Mouse (Mus musculus): ENCODE results near the gene Fgf2. TPM values are rescaled to one million over a fixed set of nuclear protein-coding genes. Genes with fewer than 3 reads are reported as not detected.
A peak's percentile ranks its signal among the peaks of the same experiment; 100 is the strongest.

Gene Fgf2
- total and polyA plus RNA-seq, 2 experiments from 2014 or later = 0.57 to 1.9 TPM

- Histone ChIP-seq H3K4me1 (ENCODE audit: insufficient read depth, low read length) (peaks cover 4% of the 10 kb centered on the region; the same call in 1 of the 2 replicates), H3K4me2 (ENCODE audit: low read depth, low read length, poor library complexity, severe bottlenecking) (peak overlapping the region; percentile 79), H3K4me3 (ENCODE audit: low read depth, low read length) (peak overlapping the region; percentile 67), H3K27me3 (ENCODE audit: insufficient read depth, low read length) (no peaks in the 10 kb centered on the region), H3K9ac (replicated peaks; ENCODE audit: low read length, poor library complexity, severe bottlenecking) (peak overlapping the region; percentile 51), H3K27ac (ENCODE audit: low read depth, low read length) (peak overlapping the region; percentile 89), H3K36me3 (ENCODE audit: insufficient read depth, low read length) (0 out of 2 replicates have a peak, but pooled peaks cover 4% of the 10 kb centered on the region), H3K9me3 (ENCODE audit: low read length) (no peaks in the 10 kb centered on the region)
- DNase-seq (ENCODE audit: low spot score) (peak; percentile 17), ATAC-seq (ENCODE audit: low FRiP score) (no peak)
- 0% methylated on average over 24 of the region's 24 CpGs for WGBS
- TF ChIP-seq CTCF (IDR thresholded peaks at IDR 0.05) = no peak
These were observed 72.5 kb downstream of the Fgf2 start for GRCm38 (mm10) chr3:37420641-37421040.

- Histone ChIP-seq H3K4me1 (ENCODE audit: insufficient read depth, low read length) (peaks cover 4% of the 10 kb centered on the region; the same call in 1 of the 2 replicates), H3K27me3 (ENCODE audit: insufficient read depth, low read length) (no peaks in the 10 kb centered on the region), H3K27ac (ENCODE audit: low read depth, low read length) (no peak overlapping the region), H3K36me3 (ENCODE audit: insufficient read depth, low read length) (peaks cover 7% of the 10 kb centered on the region; the same call in 1 of the 2 replicates), H3K9me3 (ENCODE audit: low read length) (no peaks in the 10 kb centered on the region), H3K9ac (replicated peaks; ENCODE audit: low read length, poor library complexity, severe bottlenecking) (peak overlapping the region; percentile 51; the same call in 1 of the 2 replicates), H3K4me2 (ENCODE audit: low read depth, low read length, poor library complexity, severe bottlenecking) (peak overlapping the region; percentile 79), H3K4me3 (ENCODE audit: low read depth, low read length) (peak overlapping the region; percentile 67)
- ATAC-seq (ENCODE audit: low FRiP score) (no peak), DNase-seq (ENCODE audit: low spot score) (no peak)
- TF ChIP-seq CTCF (IDR thresholded peaks at IDR 0.05) = no peak
- 7% methylated on average over 3 of the region's 3 CpGs for WGBS
These were observed 73.0 kb downstream of the Fgf2 start for GRCm38 (mm10) chr3:37421179-37421578.

GRCm38 (mm10) chr3:37426069-37426468 lies 77.9 kb downstream of the Fgf2 start:
- Histone ChIP-seq H3K36me3 (ENCODE audit: insufficient read depth, low read length) (peaks cover 17% of the 10 kb centered on the region; the same call in 1 of the 2 replicates), H3K27me3 (ENCODE audit: insufficient read depth, low read length) (no peaks in the 10 kb centered on the region), H3K27ac (ENCODE audit: low read depth, low read length) (no peak overlapping the region), H3K4me1 (ENCODE audit: insufficient read depth, low read length) (peaks cover 4% of the 10 kb centered on the region; the same call in 1 of the 2 replicates), H3K9ac (replicated peaks; ENCODE audit: low read length, poor library complexity, severe bottlenecking) (no peak overlapping the region), H3K9me3 (ENCODE audit: low read length) (no peaks in the 10 kb centered on the region), H3K4me3 (ENCODE audit: low read depth, low read length) (no peak overlapping the region), H3K4me2 (ENCODE audit: low read depth, low read length, poor library complexity, severe bottlenecking) (no peak overlapping the region)
- DNase-seq (ENCODE audit: low spot score) (no peak), ATAC-seq (ENCODE audit: low FRiP score) (no peak)
- TF ChIP-seq CTCF (IDR thresholded peaks at IDR 0.05) = no peak
- WGBS = 100% methylated on average over 3 of the region's 3 CpGs

- DNase-seq (ENCODE audit: low spot score) (no peak), ATAC-seq (ENCODE audit: low FRiP score) (no peak)
- Histone ChIP-seq H3K9me3 (ENCODE audit: low read length) (no peaks in the 10 kb centered on the region), H3K27ac (ENCODE audit: low read depth, low read length) (no peak overlapping the region), H3K4me3 (ENCODE audit: low read depth, low read length) (no peak overlapping the region), H3K9ac (replicated peaks; ENCODE audit: low read length, poor library complexity, severe bottlenecking) (no peak overlapping the region), H3K4me2 (ENCODE audit: low read depth, low read length, poor library complexity, severe bottlenecking) (no peak overlapping the region), H3K36me3 (ENCODE audit: insufficient read depth, low read length) (peaks cover 19% of the 10 kb centered on the region), H3K4me1 (ENCODE audit: insufficient read depth, low read length) (no peaks in the 10 kb centered on the region), H3K27me3 (ENCODE audit: insufficient read depth, low read length) (no peaks in the 10 kb centered on the region)
- TF ChIP-seq CTCF (IDR thresholded peaks at IDR 0.05) = no peak
These were observed 82.2 kb downstream of the Fgf2 start for GRCm38 (mm10) chr3:37430359-37430758.

- WGBS = 85% methylated on average over 1 of the region's 1 CpGs
- H3K27ac ChIP-seq (ENCODE audit: low read depth, low read length) = no peak overlapping the region
- H3K27me3 ChIP-seq (ENCODE audit: insufficient read depth, low read length) = no peaks in the 10 kb centered on the region
- no peak for DNase-seq (ENCODE audit: low spot score)
- no peak overlapping the region for H3K4me2 ChIP-seq (ENCODE audit: low read depth, low read length, poor library complexity, severe bottlenecking)
- no peaks in the 10 kb centered on the region for H3K4me1 ChIP-seq (ENCODE audit: insufficient read depth, low read length)
- no peak for TF ChIP-seq CTCF (IDR thresholded peaks at IDR 0.05)
- no peaks in the 10 kb centered on the region for H3K9me3 ChIP-seq (ENCODE audit: low read length)
- H3K36me3 ChIP-seq (ENCODE audit: insufficient read depth, low read length) = peaks cover 13% of the 10 kb centered on the region; the same call in 1 of the 2 replicates
- H3K4me3 ChIP-seq (ENCODE audit: low read depth, low read length) = no peak overlapping the region
- H3K9ac ChIP-seq (replicated peaks; ENCODE audit: low read length, poor library complexity, severe bottlenecking) = no peak overlapping the region
- no peak for ATAC-seq (ENCODE audit: low FRiP score)
These were observed 91.6 kb downstream of the Fgf2 start for GRCm38 (mm10) chr3:37439770-37440169.

GRCm38 (mm10) chr3:37443409-37443808 lies 95.3 kb downstream of the Fgf2 start:
- Histone ChIP-seq H3K9me3 (ENCODE audit: low read length) (no peaks in the 10 kb centered on the region), H3K27me3 (ENCODE audit: insufficient read depth, low read length) (no peaks in the 10 kb centered on the region), H3K4me3 (ENCODE audit: low read depth, low read length) (no peak overlapping the region), H3K36me3 (ENCODE audit: insufficient read depth, low read length) (peaks cover 13% of the 10 kb centered on the region; the same call in 1 of the 2 replicates), H3K27ac (ENCODE audit: low read depth, low read length) (no peak overlapping the region), H3K9ac (replicated peaks; ENCODE audit: low read length, poor library complexity, severe bottlenecking) (no peak overlapping the region), H3K4me1 (ENCODE audit: insufficient read depth, low read length) (no peaks in the 10 kb centered on the region), H3K4me2 (ENCODE audit: low read depth, low read length, poor library complexity, severe bottlenecking) (no peak overlapping the region)
- no peak for DNase-seq (ENCODE audit: low spot score)
- no peak for ATAC-seq (ENCODE audit: low FRiP score)
- TF ChIP-seq CTCF (IDR thresholded peaks at IDR 0.05) = no peak
- 99% methylated on average over 2 of the region's 2 CpGs for WGBS

Measured in midbrain, postnatal 0 days (tissue).